Mouse (Mus musculus): ENCODE data around the gene H2-Q6.
"Not testable (repeated sequence)": the region's sequence is repeated elsewhere in the genome, so short reads cannot be mapped to it uniquely, and the experiment has no call there.

H2-Q6 gene

DNA sequence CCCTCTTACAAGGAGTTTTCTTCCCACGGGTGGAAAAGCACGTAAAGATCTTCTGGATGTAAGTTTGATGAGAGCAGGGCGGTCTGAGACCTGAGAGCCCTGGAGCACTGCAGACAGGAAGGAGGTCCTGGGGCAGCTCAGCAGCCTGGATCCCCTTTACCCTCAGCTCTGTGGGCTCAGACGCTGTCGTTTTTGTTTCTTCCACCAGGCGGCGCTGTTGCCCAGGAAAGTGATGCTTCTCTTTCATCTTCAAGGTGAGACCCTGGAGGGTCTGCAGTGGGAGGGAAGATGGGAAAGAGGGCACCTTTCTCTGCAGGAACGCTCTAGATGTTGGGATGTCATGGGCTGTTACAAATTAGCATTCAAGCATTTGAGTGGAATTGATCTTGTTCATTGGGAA, 10.2 kb downstream of the H2-Q6 start:
- DNase-seq (ENCODE audit: low spot score) = not testable (repeated sequence)

DNA sequence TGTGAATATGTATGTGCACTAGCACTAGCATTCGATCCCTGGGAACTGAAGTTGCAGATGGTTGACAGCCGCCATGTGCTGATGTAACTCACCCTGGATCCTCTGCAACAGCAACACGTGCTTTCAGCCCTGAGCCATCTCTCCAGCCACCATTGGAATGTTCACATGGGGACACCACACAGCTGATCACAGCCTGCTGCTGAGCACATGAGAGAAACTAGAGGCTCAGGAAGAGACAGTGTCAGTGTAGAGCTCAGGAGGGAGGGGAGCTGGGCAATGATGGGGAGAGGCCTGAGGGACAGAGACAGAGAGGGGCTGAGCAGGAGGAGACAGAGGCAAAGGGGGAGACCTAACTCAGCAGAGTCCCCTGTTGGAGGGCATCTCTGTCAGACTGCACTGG, 10.9 kb downstream of the H2-Q6 start:
- not testable (repeated sequence) for DNase-seq (ENCODE audit: low spot score)

GRCm38 (mm10) chr17:35437386-35437936, 12.8 kb downstream of the H2-Q6 start:
- DNase-seq (ENCODE audit: low spot score) = not testable (repeated sequence)

- not testable (repeated sequence) for DNase-seq (ENCODE audit: low spot score)
Observed at GRCm38 (mm10) chr17:35438395-35438794, 13.7 kb downstream of the H2-Q6 start.

DNA sequence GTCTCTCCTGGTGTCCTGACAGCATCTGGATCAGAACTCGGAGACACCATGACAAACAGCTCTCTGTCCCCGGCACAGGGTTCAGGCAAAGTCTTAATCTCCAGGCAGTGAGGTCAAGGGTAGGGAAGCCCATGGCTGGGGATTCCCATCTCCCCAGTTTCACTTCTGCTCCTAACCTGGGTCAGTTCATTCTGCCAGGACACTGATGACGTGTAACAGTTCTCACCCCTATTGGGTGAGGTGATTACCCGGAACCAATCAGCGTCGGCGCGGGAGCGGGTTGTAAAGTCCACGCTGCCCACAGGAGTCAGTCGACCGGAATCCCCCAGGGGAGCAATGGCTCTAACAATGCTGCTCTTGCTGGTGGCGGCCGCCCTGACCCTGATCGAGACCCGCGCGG, 14.2 kb downstream of the H2-Q6 start, which contains the start of gene H2-Q7:
Gene H2-Q7 (plus strand): TSS at position 271 of the 400 bp plus-strand sequence.
- not testable (repeated sequence) for DNase-seq (ENCODE audit: low spot score)

GRCm38 (mm10) chr17:35439295-35439747, 14.7 kb downstream of the H2-Q6 start:
- not testable (repeated sequence) for DNase-seq (ENCODE audit: low spot score)

- DNase-seq (ENCODE audit: low spot score) = not testable (repeated sequence)
Observed at GRCm38 (mm10) chr17:35439925-35440645, 15.4 kb downstream of the H2-Q6 start.

DNA sequence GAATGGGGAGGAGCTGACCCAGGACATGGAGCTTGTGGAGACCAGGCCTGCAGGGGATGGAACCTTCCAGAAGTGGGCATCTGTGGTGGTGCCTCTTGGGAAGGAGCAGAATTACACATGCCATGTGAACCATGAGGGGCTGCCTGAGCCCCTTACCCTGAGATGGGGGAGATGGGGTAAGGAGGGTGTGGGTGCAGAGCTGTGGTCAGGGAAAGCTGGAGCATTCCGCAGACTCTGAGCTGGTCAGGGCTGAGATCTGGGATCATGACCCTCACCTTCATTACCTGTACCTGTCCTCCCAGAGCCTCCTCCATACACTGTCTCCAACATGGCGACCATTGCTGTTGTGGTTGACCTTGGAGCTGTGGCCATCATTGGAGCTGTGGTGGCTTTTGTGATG, 17.7 kb downstream of the H2-Q6 start:
- DNase-seq (ENCODE audit: low spot score) = not testable (repeated sequence)

DNA sequence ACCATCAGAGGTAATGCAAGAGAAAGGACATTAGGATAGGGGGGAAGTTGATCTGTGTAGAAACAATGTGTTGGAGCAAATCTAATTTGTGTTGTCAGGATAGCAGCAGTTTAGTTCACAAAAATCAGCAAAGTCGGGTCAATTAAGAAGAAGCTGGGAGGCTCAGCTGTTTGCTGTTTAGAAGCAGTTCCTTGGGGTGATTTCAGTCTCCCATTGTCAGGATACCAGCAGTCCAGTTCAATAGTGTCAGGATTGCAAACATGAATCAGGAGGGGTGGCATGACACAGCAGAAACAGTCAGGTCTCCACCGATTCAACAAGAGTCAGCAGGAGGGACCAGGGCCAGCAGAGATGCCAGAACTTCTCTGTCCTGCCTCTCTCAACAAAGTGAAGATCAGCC, 19.9 kb downstream of the H2-Q6 start:
- DNase-seq (ENCODE audit: low spot score) = not testable (repeated sequence)

DNA sequence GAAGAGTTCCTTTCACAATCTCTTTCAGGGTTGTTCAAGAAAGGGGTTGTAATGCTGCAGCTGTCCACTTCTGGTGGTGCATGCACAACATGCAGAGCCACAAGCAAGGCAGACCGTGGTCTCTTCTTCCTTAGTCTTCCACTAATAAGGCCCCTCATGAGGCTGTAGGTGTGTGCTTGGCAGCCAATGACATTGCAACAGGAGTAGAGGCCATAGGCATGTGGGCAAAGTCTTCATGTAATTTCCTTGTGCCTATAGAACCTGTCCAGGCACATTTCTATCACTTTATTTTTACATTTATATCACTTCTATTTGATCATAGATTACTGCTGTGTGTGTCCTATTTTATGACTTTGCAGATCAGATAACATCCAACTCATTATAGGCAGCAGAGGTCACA, 33.6 kb downstream of the H2-Q6 start:
- DNase-seq (ENCODE audit: low spot score) = not testable (repeated sequence)

DNA sequence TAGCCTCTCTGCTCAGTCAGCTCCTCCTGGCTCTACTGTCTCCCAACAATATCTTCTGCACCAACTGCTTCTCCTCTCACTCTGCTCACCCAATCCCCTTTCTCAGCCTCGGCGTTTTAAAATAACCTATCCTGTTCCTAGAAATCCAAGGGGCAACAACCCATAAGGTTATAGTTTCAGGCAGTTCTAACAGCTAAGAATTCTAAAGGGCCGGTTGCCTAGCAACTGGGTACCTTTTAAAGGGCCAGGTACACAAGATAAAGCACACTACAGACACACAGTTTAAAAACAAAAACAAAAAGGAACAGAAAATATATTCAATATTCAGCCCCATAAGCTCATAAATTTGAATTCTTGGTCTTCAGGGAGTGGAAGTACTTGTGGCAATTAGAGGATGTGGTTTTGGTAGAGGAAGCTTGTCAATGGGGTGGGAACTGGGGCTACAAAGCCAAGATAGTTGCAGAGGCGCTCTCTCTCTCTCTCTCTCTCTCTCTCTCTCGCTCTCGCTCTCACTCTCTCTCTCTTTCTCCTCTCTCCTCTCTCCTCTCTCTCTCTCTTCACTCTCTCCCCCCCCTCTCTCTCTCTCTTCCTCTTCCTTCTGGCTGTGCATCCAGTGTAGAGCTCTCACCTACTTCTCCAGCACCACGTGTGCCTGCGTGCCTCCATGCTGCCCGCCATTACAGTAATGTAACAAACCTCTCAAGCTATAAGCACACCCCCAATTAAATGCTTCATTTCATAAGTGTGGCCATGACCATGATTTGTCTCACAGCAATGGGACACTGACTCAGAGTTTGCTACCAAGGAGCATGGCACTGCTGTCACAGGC, 36.1 kb downstream of the H2-Q6 start:
- not testable (repeated sequence) for DNase-seq (ENCODE audit: low spot score)

GRCm38 (mm10) chr17:35465651-35466050, 41.0 kb downstream of the H2-Q6 start:
- DNase-seq (ENCODE audit: low spot score) = not testable (repeated sequence)

GRCm38 (mm10) chr17:35468936-35469335, 44.3 kb downstream of the H2-Q6 start:
- not testable (repeated sequence) for DNase-seq (ENCODE audit: low spot score)

DNA sequence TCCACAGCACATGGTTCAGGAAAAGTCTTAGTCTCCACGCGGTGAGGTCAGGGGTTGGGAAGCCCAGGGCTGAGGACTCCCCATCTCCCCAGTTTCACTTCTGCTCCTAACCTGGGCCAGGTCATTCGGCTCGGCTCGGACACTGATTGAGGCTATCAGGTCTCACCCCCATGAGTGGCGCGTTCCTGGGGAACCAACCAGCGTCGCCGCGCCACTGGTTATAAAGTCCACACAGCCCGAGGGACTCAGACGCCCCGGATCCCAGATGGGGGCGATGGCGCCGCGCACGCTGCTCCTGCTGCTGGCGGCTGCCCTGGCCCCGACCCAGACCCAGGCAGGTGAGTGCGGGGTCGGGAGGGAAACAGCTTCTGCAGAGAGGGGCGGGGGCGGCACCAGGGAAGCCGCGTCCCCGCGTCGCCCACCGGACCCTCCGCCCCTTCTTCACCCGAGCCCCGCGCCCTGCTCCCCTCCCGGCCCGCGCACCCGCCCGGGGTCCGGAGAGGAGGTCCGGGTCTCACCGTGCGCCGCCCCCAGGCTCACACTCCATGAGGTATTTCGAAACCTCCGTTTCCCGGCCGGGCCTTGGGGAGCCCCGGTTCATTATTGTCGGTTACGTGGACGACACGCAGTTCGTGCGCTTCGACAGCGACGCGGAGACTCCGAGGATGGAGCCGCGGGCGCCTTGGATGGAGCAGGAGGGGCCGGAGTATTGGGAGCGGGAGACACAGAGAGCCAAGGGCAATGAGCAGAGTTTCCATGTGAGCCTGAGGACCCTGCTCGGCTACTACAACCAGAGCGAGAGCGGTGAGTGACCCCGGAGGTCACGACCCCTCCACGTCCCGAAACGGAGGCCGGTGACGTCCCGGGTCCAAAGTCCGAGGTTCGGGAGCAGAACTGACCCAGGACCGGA, 45.4 kb downstream of the H2-Q6 start, which contains the start of gene H2-Q10:
Gene H2-Q10 (plus strand): TSS at position 248 of the 910 bp plus-strand sequence.
- no peak for DNase-seq (ENCODE audit: low spot score)
